Mouse (Mus musculus): Measurements from ENCODE around the gene Szt2. TPM values are rescaled to one million over a fixed set of nuclear protein-coding genes. Genes with fewer than 3 reads are reported as not detected.

The Szt2 gene
- total RNA-seq, 2 experiments from 2014 or later = 13.3 to 14.1 TPM

Other genes with a start within 250 kb of the Szt2 start
- gene Kdm4a, start 229.2 kb downstream of the Szt2 start, total RNA-seq (2015; ENCODE audit: low replicate concordance) = 21.5 and 27.2 TPM in 2 replicates
- gene Kdm4a, start 229.2 kb downstream of the Szt2 start, total RNA-seq (2017; ENCODE audit: low replicate concordance) = 56.9 and 76.8 TPM in 2 replicates
- not detected in 2 replicates for gene Ptprf, start 117.9 kb downstream of the Szt2 start, total RNA-seq (2015; ENCODE audit: low replicate concordance)
- not detected in 2 replicates for gene Ptprf, start 117.9 kb downstream of the Szt2 start, total RNA-seq (2017; ENCODE audit: low replicate concordance)
- 30.0 and 32.2 TPM in 2 replicates for gene Med8, start 64 bp upstream of the Szt2 start, total RNA-seq (2015; ENCODE audit: low replicate concordance)
- 37.6 and 66.2 TPM in 2 replicates for gene Med8, start 64 bp upstream of the Szt2 start, total RNA-seq (2017; ENCODE audit: low replicate concordance)
- gene Elovl1, start 18.8 kb upstream of the Szt2 start, total RNA-seq (2015; ENCODE audit: low replicate concordance) = 15.2 and 35.9 TPM in 2 replicates
- 21.7 and 22.0 TPM in 2 replicates for gene Elovl1, start 18.8 kb upstream of the Szt2 start, total RNA-seq (2017; ENCODE audit: low replicate concordance)
- gene Cdc20, start 28.1 kb upstream of the Szt2 start, total RNA-seq (2015; ENCODE audit: low replicate concordance) = 25.1 and 32.5 TPM in 2 replicates
- 30.8 and 46.6 TPM in 2 replicates for gene Cdc20, start 28.1 kb upstream of the Szt2 start, total RNA-seq (2017; ENCODE audit: low replicate concordance)
- 3.6 TPM in 1 of 2 replicates, not detected in the other for gene Mpl, start 48.2 kb upstream of the Szt2 start, total RNA-seq (2015; ENCODE audit: low replicate concordance)
- 1.1 TPM in 1 of 2 replicates, not detected in the other for gene Mpl, start 48.2 kb upstream of the Szt2 start, total RNA-seq (2017; ENCODE audit: low replicate concordance)
- gene Tie1, start 80.8 kb upstream of the Szt2 start, total RNA-seq (2015; ENCODE audit: low replicate concordance) = not detected in 2 replicates
- gene Tie1, start 80.8 kb upstream of the Szt2 start, total RNA-seq (2017; ENCODE audit: low replicate concordance) = 0.85 TPM in 1 of 2 replicates, not detected in the other
- gene 2610528J11Rik, start 117.7 kb upstream of the Szt2 start, total RNA-seq (2015; ENCODE audit: low replicate concordance) = not detected in 2 replicates
- not detected in 2 replicates for gene 2610528J11Rik, start 117.7 kb upstream of the Szt2 start, total RNA-seq (2017; ENCODE audit: low replicate concordance)
- gene Tmem125, start 134.8 kb upstream of the Szt2 start, total RNA-seq (2015; ENCODE audit: low replicate concordance) = not detected in 2 replicates
- gene Tmem125, start 134.8 kb upstream of the Szt2 start, total RNA-seq (2017; ENCODE audit: low replicate concordance) = not detected in 2 replicates
- 0.63 TPM in 1 of 2 replicates, not detected in the other for gene Cfap57, start 211.5 kb upstream of the Szt2 start, total RNA-seq (2015; ENCODE audit: low replicate concordance)
- gene Cfap57, start 211.5 kb upstream of the Szt2 start, total RNA-seq (2017; ENCODE audit: low replicate concordance) = 0.51 and 0.84 TPM in 2 replicates
- gene Ebna1bp2, start 211.5 kb upstream of the Szt2 start, total RNA-seq (2015; ENCODE audit: low replicate concordance) = 28.4 and 35.1 TPM in 2 replicates
- gene Ebna1bp2, start 211.5 kb upstream of the Szt2 start, total RNA-seq (2017; ENCODE audit: low replicate concordance) = 12.6 and 20.6 TPM in 2 replicates
- not detected in 2 replicates for gene Olfr62, start 249.7 kb upstream of the Szt2 start, total RNA-seq (2015; ENCODE audit: low replicate concordance)
- gene Olfr62, start 249.7 kb upstream of the Szt2 start, total RNA-seq (2017; ENCODE audit: low replicate concordance) = not detected in 2 replicates

Measured in erythroblast, adult 5-6 weeks (primary cell).